Mouse (Mus musculus) spleen, embryonic (tissue): ENCODE data around the gene Tnfrsf14.

ENCODE experiments used
- CTCF ChIA-PET: fragments of 350-600 bp; sonication (Branson Sonifier 250); formaldehyde crosslinking; loops from one replicate; lab custom pipeline; 2022; lab: Charles Lee

The Tnfrsf14 gene

DNA sequence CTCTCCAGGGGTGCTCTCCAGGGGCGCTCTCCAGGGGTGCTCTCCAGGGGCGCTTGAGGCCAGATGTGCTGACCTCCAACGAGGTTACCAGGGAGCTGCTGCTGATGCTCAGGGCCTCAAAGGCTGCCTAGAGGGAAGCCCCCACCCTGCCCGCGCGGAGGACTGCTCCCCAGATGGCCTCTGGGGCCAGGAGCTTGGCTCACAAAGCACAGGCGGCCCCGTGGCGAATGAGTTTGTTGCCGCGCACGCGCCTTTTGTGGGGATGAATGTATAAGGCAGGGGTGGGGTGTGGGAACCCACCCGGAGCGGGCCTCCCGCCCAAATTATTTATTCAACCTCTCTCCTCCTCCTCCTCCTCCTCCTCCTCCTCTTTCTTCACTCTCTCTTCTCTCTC, 21.2 kb upstream of the Tnfrsf14 start:
- CTCF ChIA-PET, result interaction anchor here (0.8 kb wide), 1 partner anchor 15 kb away, joined by 3 read pairs; no protein-coding TSS in a partner anchor

GRCm38 (mm10) chr4:154948940-154949588, 20.7 kb upstream of the Tnfrsf14 start:
- CTCF ChIA-PET, result interaction anchor here (0.8 kb wide), 2 partner anchors 9 to 15 kb away, joined by 3 read pairs; no protein-coding TSS in a partner anchor

- CTCF ChIA-PET, result interaction anchor here (0.6 to 0.8 kb wide), 3 partner anchors 9 to 110 kb away, joined by 3 to 6 read pairs (median 5); no protein-coding TSS in a partner anchor
Observed at GRCm38 (mm10) chr4:154948066-154948939, 19.9 kb upstream of the Tnfrsf14 start.

DNA sequence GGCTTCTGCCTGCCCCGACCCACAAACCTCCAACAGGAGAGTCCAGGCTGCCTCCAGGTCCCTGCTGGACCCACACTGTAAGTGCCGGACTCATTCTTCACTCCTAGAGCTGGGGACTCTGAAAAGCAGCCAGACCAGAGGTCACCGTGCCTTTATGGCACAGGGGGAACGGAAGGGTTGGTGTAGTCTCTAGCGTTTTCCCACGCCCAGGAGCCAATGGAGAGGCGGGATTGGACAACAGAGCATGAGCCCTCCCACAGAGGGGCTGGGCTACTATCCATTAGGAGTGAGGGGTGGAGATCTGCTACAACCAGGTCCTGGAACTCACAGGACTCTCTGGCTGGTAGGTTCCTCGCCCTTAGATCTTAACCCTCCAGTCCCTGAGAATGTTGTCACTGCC, 18.0 kb upstream of the Tnfrsf14 start:
- CTCF ChIA-PET, result no interaction called here

DNA sequence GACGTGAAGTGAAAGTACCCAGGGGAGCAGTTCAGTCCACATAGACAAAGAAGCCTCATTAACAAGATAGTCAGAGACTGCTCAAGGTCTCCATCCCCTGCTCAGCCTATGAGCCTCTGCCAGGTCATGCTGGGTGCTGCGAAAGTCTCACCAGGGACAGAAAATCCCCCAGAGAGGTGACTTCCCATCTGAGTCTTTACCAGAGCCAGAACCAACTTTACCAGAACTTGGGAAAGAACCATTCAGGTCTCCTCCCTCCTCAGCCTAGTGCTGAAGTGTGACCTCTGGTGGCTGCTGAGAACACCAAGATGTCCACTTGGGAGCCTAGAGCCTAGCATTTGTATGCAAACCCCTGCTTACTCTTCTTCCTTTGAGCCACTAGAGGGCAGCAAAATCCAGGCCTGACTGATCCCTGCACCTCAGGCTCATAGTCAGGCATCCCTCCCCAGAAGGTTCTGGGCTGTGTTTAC, 15.8 kb upstream of the Tnfrsf14 start:
- CTCF ChIA-PET, result no interaction called here

DNA sequence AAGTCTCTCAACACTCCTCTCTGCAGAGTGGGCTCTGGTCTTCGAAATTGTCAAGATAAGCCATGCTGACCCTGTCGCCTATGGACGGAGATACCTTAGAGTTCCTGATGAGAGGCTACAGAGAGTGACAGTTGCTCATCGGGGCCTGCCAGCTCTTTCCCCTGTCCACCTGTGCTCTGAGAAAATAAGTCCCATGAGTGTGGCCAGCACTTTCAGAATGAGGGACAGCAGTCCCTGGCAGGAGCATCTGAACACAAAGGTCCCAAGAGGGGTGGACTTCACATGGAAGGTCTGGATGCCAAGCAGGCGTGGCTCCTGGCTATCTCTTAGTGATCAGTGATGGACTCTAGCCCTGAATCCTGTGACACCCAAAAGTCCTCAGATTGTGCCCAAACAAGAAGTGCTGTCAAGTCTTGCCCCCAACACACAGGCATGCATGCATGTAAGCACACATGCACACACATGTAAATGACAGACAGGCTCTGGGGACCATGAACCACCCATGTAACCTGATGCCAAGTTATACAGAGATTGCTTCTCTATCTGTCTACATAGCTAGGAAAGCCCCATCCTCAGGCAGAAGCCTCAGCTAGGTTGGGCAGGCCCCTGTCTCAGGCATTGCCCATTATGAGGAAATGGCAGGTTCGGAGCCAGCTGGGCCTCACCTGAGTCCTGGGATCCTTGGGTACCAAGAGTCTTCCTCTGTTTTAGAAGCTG, 15.1 kb upstream of the Tnfrsf14 start:
- CTCF ChIA-PET, result no interaction called here

GRCm38 (mm10) chr4:154942632-154943322, 14.4 kb upstream of the Tnfrsf14 start:
- CTCF ChIA-PET, result no interaction called here

GRCm38 (mm10) chr4:154941831-154942230, 13.5 kb upstream of the Tnfrsf14 start:
- CTCF ChIA-PET, result no interaction called here

- CTCF ChIA-PET, result no interaction called here
Observed at GRCm38 (mm10) chr4:154940156-154940555, 11.8 kb upstream of the Tnfrsf14 start.

DNA sequence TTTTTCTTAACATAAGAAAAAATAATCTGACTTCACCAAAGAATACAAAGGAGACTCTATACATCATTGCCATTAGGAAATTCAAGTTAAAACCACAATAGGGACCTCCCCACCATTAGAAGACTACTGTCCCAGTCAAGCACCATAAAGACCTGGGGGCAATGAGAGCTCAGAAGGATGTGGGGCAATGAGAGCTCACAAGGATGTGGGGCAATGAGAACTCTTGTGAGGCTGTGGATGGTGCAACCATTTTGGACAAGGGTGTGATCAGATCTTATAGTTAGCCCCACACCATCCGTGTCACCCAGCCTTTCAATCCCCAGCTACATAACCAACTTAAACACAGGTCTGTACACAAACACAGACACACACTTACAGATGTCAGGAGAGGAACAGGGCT, 9.4 kb upstream of the Tnfrsf14 start:
- CTCF ChIA-PET, result interaction anchor here (1.4 kb wide), 1 partner anchor 25 kb away, joined by 3 read pairs; no protein-coding TSS in a partner anchor

GRCm38 (mm10) chr4:154936542-154937255, 8.3 kb upstream of the Tnfrsf14 start:
- CTCF ChIA-PET, result interaction anchor here (0.7 kb wide), 1 partner anchor 129 kb away, joined by 3 read pairs; no protein-coding TSS in a partner anchor

- CTCF ChIA-PET, result interaction anchor here (0.6 kb wide), 1 partner anchor 13 kb away, joined by 3 read pairs; no protein-coding TSS in a partner anchor
Observed at GRCm38 (mm10) chr4:154935788-154936187, 7.4 kb upstream of the Tnfrsf14 start.

DNA sequence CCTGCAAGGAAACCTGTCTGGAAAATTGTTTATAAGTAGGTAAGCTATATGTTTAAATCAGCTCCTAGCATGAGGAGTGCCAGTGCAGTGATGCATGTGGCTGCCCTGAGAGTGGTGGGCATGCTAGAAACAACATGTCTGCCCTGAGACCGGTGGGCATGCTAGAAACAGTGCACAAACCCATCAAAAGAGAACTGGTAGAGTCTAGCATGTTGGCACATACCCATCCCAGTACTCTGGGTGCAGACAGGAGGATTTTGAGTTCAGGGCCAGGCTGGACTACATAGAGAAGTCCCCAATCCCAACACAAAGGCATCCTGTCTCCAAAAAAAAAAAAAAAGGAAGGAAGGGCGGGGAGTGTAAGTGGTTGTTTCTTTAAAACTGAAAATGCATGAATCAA, 6.4 kb upstream of the Tnfrsf14 start:
- CTCF ChIA-PET, result interaction anchor here (1.1 kb wide), 1 partner anchor 15 kb away, joined by 3 read pairs; no protein-coding TSS in a partner anchor

DNA sequence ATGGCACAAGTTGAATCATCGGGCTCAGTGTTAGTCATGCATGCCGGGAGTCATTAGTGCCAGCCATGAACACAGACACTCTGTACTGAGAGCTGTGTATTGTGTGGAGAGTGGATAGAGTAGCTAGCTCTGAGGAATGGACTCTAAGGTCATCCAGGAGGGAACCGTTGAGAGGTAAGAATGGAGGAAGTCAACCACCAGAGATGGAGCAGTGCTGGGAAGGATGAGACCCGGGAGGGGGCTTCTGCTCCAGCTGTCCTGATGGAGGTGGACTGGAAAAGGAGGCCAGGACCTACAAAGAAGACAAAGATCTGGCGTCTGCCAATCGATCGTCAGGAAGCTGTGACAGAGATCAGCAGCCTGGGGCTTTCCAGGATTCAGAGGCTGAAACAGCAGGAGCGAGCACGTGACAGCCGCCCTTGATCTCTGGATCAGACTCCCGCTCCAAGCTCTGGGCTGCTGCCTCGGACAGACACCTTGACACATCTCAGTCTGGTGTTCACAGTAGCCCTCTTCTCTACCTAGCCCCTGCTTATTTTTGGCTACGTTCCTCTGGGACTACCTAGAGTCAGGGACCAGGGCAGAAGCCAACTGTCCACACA, 5.0 kb upstream of the Tnfrsf14 start:
- CTCF ChIA-PET, result interaction anchor here (0.6 kb wide), 1 partner anchor 14 kb away, joined by 3 read pairs; no protein-coding TSS in a partner anchor

GRCm38 (mm10) chr4:154929088-154929660, 811 bp upstream of the Tnfrsf14 start:
- CTCF ChIA-PET, result no interaction called here

- CTCF ChIA-PET, result no interaction called here
Observed at GRCm38 (mm10) chr4:154927899-154928337, 445 bp downstream of the Tnfrsf14 start.

- CTCF ChIA-PET, result no interaction called here
Observed at GRCm38 (mm10) chr4:154926969-154927898, 1.1 kb downstream of the Tnfrsf14 start.

DNA sequence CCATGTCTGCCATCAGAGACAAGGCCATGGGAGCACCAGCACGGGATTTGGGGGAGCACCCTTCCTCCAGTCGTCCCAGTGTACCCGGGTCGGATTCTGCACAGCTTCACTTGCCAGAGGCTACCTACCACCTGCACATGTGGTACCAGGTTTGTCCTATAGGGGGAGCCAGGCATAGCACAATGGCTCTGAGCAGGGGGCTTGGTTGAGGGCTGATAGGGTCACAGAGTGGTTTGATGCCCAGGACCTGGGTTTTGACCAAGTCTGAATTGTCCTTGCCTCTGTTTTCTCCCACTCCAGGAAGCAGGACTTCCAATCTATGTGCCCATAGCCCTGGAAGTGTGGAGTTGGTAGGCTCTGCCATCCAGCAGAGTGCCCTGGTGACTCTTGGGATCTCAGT, 3.0 kb downstream of the Tnfrsf14 start:
- CTCF ChIA-PET, result no interaction called here
